Mouse (Mus musculus) hindbrain, embryonic 14.5 days (tissue): ENCODE measurements around the gene Ankrd13d. TPM values are rescaled to one million over a fixed set of nuclear protein-coding genes. Genes with fewer than 3 reads are reported as not detected.
"Not testable (repeated sequence)": the region's sequence is repeated elsewhere in the genome, so short reads cannot be mapped to it uniquely, and the experiment has no call there.

Source experiments
- ATAC-seq: fragments of 200-750 bp; cut with Nextera tagmentation; 2 replicates; pipeline ENCODE4 v1.8.0; 2017; ENCODE audit warnings: moderate number of reproducible peaks, mild to moderate bottlenecking, moderate TSS enrichment, moderate library complexity; ENCODE audit not compliant: low FRiP score
- DNase-seq: peaks from one replicate; pipeline ENCODE4 v3.0.0-alpha.2; 2015; ENCODE audit warnings: low spot score
- H3K27ac ChIP-seq: fragments of 300-500 bp; sonication (generic); 2 replicates; pipeline ENCODE4 v1.5.1; 2014; ENCODE audit warnings: mild to moderate bottlenecking, moderate library complexity
- H3K27me3 ChIP-seq: fragments of 300-500 bp; sonication (generic); 2 replicates; pipeline ENCODE4 v1.6.1; 2014; ENCODE audit warnings: mild to moderate bottlenecking, low read length, mixed read lengths; ENCODE audit not compliant: control insufficient read depth, insufficient read depth
- H3K36me3 ChIP-seq: fragments of 300-500 bp; sonication (generic); replicated peaks from 2 replicates; pipeline ENCODE4 v1.6.1; 2014; ENCODE audit not compliant: control insufficient read depth, insufficient read depth
- H3K4me1 ChIP-seq: fragments of 300-500 bp; sonication (generic); replicated peaks from 2 replicates; pipeline ENCODE4 v1.6.1; 2014; ENCODE audit warnings: antibody characterized with exemption, low read length, mixed read lengths; ENCODE audit not compliant: control insufficient read depth, insufficient read depth
- H3K4me2 ChIP-seq: fragments of 300-500 bp; sonication (generic); replicated peaks from 2 replicates; pipeline ENCODE4 v1.6.1; 2014; ENCODE audit warnings: mild to moderate bottlenecking, moderate library complexity
- H3K4me3 ChIP-seq: fragments of 300-500 bp; sonication (generic); replicated peaks from 2 replicates; pipeline ENCODE4 v1.5.1; 2014; ENCODE audit warnings: mild to moderate bottlenecking, low read length
- H3K9ac ChIP-seq: fragments of 300-500 bp; sonication (generic); 2 replicates; pipeline ENCODE4 v1.6.1; 2014
- H3K9me3 ChIP-seq: fragments of 300-500 bp; sonication (generic); 2 replicates; pipeline ENCODE4 v1.6.1; 2016; ENCODE audit warnings: low read length; ENCODE audit not compliant: control insufficient read depth
- WGBS: fragments of 180-500 bp; shearing (Covaris S2); extraction: QIAGEN DNeasy Blood & Tissue Kit; methylation state at CpG from one replicate; pipeline ENCODE4 v1.1.7; 2014; 5-methylcytosine and 5-hydroxymethylcytosine counted together
- polyA plus RNA-seq: library from polyadenylated mRNA; unstranded; fragments of >200 nt; fragmentation: Nextera tagmentation; extraction: Ambion mirVana; gene quantifications from 2 replicates; pipeline ENCODE4 v1.2.1, GENCODE M21; 2014

The Ankrd13d gene
- polyA plus RNA-seq, 1 experiment from 2014 or later: 50.7 TPM

DNA sequence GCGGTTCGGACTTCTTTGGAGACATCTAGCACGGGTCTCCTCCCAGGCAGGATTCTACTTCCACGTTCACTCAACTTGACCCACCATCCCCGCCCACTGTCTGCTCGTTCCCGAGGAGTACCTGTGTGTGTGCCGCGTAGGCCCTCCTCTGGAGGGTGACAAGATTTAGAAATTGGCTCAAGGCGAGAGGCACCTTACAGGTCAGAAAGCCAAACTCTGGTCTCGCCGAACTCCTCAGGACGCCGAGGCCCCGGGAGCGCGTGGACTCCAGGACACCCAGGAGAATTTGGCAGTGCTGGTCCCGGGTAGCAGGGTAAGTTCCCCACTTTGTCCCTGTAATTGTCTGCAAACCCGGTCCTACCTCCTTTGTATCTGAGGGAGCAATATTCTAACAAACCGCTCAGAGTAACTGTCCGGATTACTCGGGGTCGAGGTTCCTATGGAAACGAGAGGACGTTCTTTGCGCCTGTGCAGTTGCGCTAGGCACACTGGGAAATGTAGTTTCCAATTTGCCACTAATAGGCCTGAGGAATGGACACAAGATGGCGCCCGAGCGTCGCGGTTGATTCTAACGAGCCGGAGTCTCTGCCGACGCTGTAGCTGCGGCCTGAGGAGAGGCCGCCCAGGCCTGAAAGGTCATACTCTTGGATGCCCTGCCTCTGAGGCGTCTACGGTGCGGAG, 25.6 kb downstream of the Ankrd13d start:
- peak overlapping the region; percentile 85 for H3K4me2 ChIP-seq
- H3K36me3 ChIP-seq: no peaks in the 10 kb centered on the region
- H3K9ac ChIP-seq: peak overlapping the region; percentile 60
- WGBS: under 1% methylated on average over 41 of the region's 41 CpGs
- peak; percentile 99 for DNase-seq
- peak; percentile 91 for ATAC-seq
- no peaks in the 10 kb centered on the region for H3K27me3 ChIP-seq
- no peak overlapping the region for H3K27ac ChIP-seq
- H3K4me1 ChIP-seq: 0 out of 2 replicates have a peak, but pooled peaks cover 4% of the 10 kb centered on the region
- peak overlapping the region; percentile 59 for H3K4me3 ChIP-seq
- no peaks in the 10 kb centered on the region for H3K9me3 ChIP-seq

- ATAC-seq: no peak
- Histone ChIP-seq H3K4me1 (0 out of 2 replicates have a peak, but pooled peaks cover 4% of the 10 kb centered on the region), H3K4me3 (no peak overlapping the region), H3K9me3 (no peaks in the 10 kb centered on the region), H3K9ac (no peak overlapping the region), H3K27ac (no peak overlapping the region), H3K4me2 (no peak overlapping the region), H3K27me3 (no peaks in the 10 kb centered on the region), H3K36me3 (no peaks in the 10 kb centered on the region)
- DNase-seq: no peak
- 71% methylated on average over 11 of the region's 11 CpGs for WGBS
These were observed 27.3 kb downstream of the Ankrd13d start for GRCm38 (mm10) chr19:4255583-4256162.

DNA sequence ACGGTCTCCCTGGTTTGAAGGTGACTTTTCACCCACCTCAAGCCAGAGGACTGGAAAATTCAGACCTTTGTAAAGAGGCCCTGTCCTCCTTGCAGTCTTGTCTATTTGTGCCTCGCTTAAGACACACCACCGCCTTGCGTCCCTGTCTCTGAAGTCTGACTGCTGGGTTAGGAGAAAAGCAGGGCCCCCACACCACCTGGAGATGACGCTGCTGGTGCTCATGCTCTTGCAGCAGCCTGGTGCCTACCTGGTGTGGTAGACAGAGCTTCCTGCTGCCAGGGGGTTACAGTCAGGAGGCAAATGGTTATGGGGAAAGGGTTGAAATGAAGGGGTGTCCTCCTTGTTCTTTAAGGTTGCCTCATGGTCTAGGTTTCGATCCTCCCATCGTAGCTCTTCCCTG, 28.7 kb downstream of the Ankrd13d start:
- Histone ChIP-seq H3K9me3 (no peaks in the 10 kb centered on the region), H3K9ac (no peak overlapping the region), H3K4me3 (no peak overlapping the region), H3K27me3 (no peaks in the 10 kb centered on the region), H3K4me1 (0 out of 2 replicates have a peak, but pooled peaks cover 4% of the 10 kb centered on the region), H3K36me3 (no peaks in the 10 kb centered on the region), H3K4me2 (no peak overlapping the region), H3K27ac (no peak overlapping the region)
- DNase-seq (no peak), ATAC-seq (no peak)
- WGBS: 93% methylated on average over 7 of the region's 7 CpGs

DNA sequence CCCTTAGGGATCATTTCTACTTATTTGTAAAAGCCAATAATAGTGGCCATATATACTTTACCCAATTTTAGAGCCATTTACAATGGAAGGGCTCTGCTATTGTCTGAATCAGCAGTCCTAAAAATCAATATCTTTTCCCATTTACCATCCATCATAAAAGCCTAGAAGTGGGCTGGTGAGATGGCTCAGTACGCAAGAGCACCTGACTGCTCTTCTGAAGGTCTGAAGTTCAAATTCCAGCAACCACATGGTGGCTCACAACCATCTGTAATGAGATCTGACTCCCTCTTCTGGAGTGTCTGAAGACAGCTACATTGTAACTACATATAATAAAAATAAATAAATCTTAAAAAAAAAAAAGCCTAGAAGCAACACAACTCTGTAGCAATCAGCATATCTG, 34.3 kb downstream of the Ankrd13d start:
- not testable (repeated sequence) for H3K4me2 ChIP-seq, H3K27ac ChIP-seq, ATAC-seq, H3K4me1 ChIP-seq, H3K9ac ChIP-seq, H3K27me3 ChIP-seq, DNase-seq, H3K9me3 ChIP-seq, H3K36me3 ChIP-seq, H3K4me3 ChIP-seq
- WGBS: 79% methylated on average over 1 of the region's 1 CpGs

- Histone ChIP-seq H3K4me2 (no peak overlapping the region), H3K9me3 (no peaks in the 10 kb centered on the region), H3K36me3 (no peaks in the 10 kb centered on the region), H3K4me3 (no peak overlapping the region), H3K9ac (no peak overlapping the region), H3K4me1 (no peaks in the 10 kb centered on the region), H3K27ac (no peak overlapping the region), H3K27me3 (no peaks in the 10 kb centered on the region)
- ATAC-seq: no peak
- 55% methylated on average over 1 of the region's 1 CpGs for WGBS
- no peak for DNase-seq
These were observed 35.9 kb downstream of the Ankrd13d start for GRCm38 (mm10) chr19:4247010-4247409.

GRCm38 (mm10) chr19:4244775-4245174, 38.2 kb downstream of the Ankrd13d start:
- ATAC-seq (no peak), DNase-seq (no peak)
- Histone ChIP-seq H3K36me3 (no peaks in the 10 kb centered on the region), H3K9ac (no peak overlapping the region), H3K4me2 (no peak overlapping the region), H3K9me3 (no peaks in the 10 kb centered on the region), H3K27ac (no peak overlapping the region), H3K27me3 (no peaks in the 10 kb centered on the region), H3K4me3 (no peak overlapping the region), H3K4me1 (no peaks in the 10 kb centered on the region)
- 86% methylated on average over 6 of the region's 6 CpGs for WGBS

- Histone ChIP-seq H3K4me2 (no peak overlapping the region), H3K4me1 (no peaks in the 10 kb centered on the region), H3K27me3 (no peaks in the 10 kb centered on the region), H3K9me3 (no peaks in the 10 kb centered on the region), H3K27ac (no peak overlapping the region), H3K4me3 (no peak overlapping the region), H3K9ac (no peak overlapping the region), H3K36me3 (no peaks in the 10 kb centered on the region)
- DNase-seq (no peak), ATAC-seq (no peak)
- WGBS: 73% methylated on average over 3 of the region's 3 CpGs
These were observed 40.5 kb downstream of the Ankrd13d start for GRCm38 (mm10) chr19:4242416-4242815.

- DNase-seq (no peak), ATAC-seq (no peak)
- 81% methylated on average over 8 of the region's 8 CpGs for WGBS
- Histone ChIP-seq H3K9ac (no peak overlapping the region), H3K9me3 (no peaks in the 10 kb centered on the region), H3K4me2 (no peak overlapping the region), H3K4me1 (no peaks in the 10 kb centered on the region), H3K36me3 (no peaks in the 10 kb centered on the region), H3K27ac (no peak overlapping the region), H3K27me3 (no peaks in the 10 kb centered on the region), H3K4me3 (no peak overlapping the region)
These were observed 42.7 kb downstream of the Ankrd13d start for GRCm38 (mm10) chr19:4240247-4240668.

DNA sequence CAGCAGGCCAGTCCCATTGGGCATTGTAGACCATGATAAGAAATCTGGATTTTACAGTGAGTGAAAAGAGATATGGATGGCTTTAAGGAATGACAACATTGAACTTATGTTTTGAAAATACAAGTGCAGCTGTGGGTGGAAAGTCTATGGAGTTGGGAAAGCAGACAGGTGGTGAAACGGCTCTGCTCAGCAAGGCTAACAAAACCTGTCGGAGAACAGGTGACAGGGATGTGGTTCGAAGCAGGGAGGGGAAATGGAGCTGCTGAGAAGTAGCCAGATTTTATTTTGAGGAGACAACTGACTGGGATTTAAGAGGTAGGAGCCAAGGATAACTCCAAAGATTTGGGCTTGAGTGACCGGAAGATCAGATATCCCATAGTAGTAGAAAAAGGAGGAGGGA, 48.4 kb downstream of the Ankrd13d start:
- no peak overlapping the region for H3K9ac ChIP-seq
- no peak for DNase-seq

More for the DNA sequence above, 48.4 kb downstream of the Ankrd13d start:
- Histone ChIP-seq H3K4me2 (no peak overlapping the region), H3K27me3 (peaks cover 3% of the 10 kb centered on the region; the same call in 1 of the 2 replicates), H3K27ac (no peak overlapping the region), H3K9me3 (no peaks in the 10 kb centered on the region), H3K36me3 (no peaks in the 10 kb centered on the region), H3K4me1 (peaks cover 10% of the 10 kb centered on the region), H3K4me3 (no peak overlapping the region)
- ATAC-seq: no peak
- 82% methylated on average over 4 of the region's 4 CpGs for WGBS
